Mouse (Mus musculus) limb, embryonic 14.5 days (tissue): ENCODE results near the gene Pold3. TPM values are rescaled to one million over a fixed set of nuclear protein-coding genes. Genes with fewer than 3 reads are reported as not detected.

Source experiments
- ATAC-seq: fragments of 200-750 bp; cut with Nextera tagmentation; 2 replicates; pipeline ENCODE4 v1.8.0; 2017; ENCODE audit warnings: low read depth, moderate number of reproducible peaks, moderate TSS enrichment; ENCODE audit not compliant: low FRiP score
- DNase-seq: peaks from one replicate; pipeline ENCODE4 v3.0.0-alpha.2; 2015; ENCODE audit warnings: low spot score
- H3K27ac ChIP-seq: fragments of 300-500 bp; sonication (generic); replicated peaks from 2 replicates; pipeline ENCODE4 v1.5.1; 2014; ENCODE audit warnings: low read depth, mild to moderate bottlenecking, low read length, moderate library complexity, mixed read lengths
- H3K27me3 ChIP-seq: fragments of 300-500 bp; sonication (generic); 2 replicates; pipeline ENCODE4 v1.6.1; 2014; ENCODE audit warnings: low read length, mixed read lengths; ENCODE audit not compliant: control insufficient read depth, insufficient read depth
- H3K36me3 ChIP-seq: fragments of 300-500 bp; sonication (generic); 2 replicates; pipeline ENCODE4 v1.6.1; 2014; ENCODE audit warnings: mild to moderate bottlenecking, low read length, moderate library complexity, mixed read lengths; ENCODE audit not compliant: control insufficient read depth, insufficient read depth
- H3K4me1 ChIP-seq: fragments of 300-500 bp; sonication (generic); 2 replicates; pipeline ENCODE4 v1.6.1; 2014; ENCODE audit warnings: antibody characterized with exemption, low read length, mixed read lengths; ENCODE audit not compliant: control insufficient read depth, insufficient read depth
- H3K4me2 ChIP-seq: fragments of 300-500 bp; sonication (generic); replicated peaks from 2 replicates; pipeline ENCODE4 v1.6.1; 2014; ENCODE audit warnings: low read depth, mild to moderate bottlenecking, low read length, moderate library complexity; ENCODE audit not compliant: severe bottlenecking
- H3K4me3 ChIP-seq: fragments of 300-500 bp; sonication (generic); replicated peaks from 2 replicates; pipeline ENCODE4 v1.5.1; 2014; ENCODE audit warnings: low read length
- H3K9ac ChIP-seq: fragments of 300-500 bp; sonication (generic); 2 replicates; pipeline ENCODE4 v1.6.1; 2014; ENCODE audit warnings: mild to moderate bottlenecking, low read depth, low read length, moderate library complexity; ENCODE audit not compliant: severe bottlenecking
- H3K9me3 ChIP-seq: fragments of 300-500 bp; sonication (generic); 2 replicates; pipeline ENCODE4 v1.6.1; 2016; ENCODE audit warnings: low read length; ENCODE audit not compliant: control insufficient read depth
- POLR2A ChIP-seq: fragments of 200-500 bp; IDR thresholded peaks from 2 replicates; pipeline ENCODE4 v1.8.0; 2012; ENCODE audit warnings: inconsistent platforms, mild to moderate bottlenecking, moderate library complexity, borderline replicate concordance; ENCODE audit not compliant: insufficient read depth, insufficient read length; ENCODE audit errors: extremely low read depth
- WGBS: fragments of 180-500 bp; shearing (Covaris S2); extraction: QIAGEN DNeasy Blood & Tissue Kit; methylation state at CpG from one replicate; pipeline ENCODE4 v1.1.7; 2014; 5-methylcytosine and 5-hydroxymethylcytosine counted together
- polyA plus RNA-seq, 2 experiments: library from polyadenylated mRNA; depleted of rRNA in 1 of 2; stranded (reverse) in 1 of 2; unstranded in 1 of 2; fragments of >200 nt; fragmentation: Nextera tagmentation in 1 of 2; extraction: Ambion mirVana in 1 of 2; gene quantifications; 2 replicates each; pipeline versions ENCODE4 v1.2.1 to v1.2.3; 2012 to 2014

The Pold3 gene
- polyA plus RNA-seq, 2 experiments: 51.0 to 53.5 TPM

DNA sequence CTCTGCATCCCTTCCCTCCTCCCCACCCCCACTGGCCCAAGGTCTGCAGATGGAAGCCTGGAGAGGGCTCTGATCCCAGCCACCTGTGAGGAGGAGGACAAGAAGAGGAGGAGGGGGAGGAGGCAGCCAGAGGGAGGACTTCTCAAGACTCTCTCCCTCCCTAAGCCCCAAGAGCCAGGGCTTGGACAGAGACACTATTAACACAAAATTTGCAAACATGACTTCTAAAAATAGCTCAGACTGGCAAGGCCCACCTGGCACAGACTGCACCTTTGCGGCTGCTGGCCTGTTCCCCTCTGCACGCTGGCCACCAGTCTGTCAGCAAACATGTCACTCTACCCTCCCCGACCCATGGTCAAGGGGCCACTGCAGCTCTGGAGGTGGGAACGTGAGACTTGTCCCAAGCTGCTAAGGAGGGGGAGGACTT lies 77.7 kb downstream of the Pold3 start:
- no peak for DNase-seq
- Histone ChIP-seq H3K4me1 (peaks cover 9% of the 10 kb centered on the region; the same call in 1 of the 2 replicates), H3K27ac (no peak overlapping the region)

DNA sequence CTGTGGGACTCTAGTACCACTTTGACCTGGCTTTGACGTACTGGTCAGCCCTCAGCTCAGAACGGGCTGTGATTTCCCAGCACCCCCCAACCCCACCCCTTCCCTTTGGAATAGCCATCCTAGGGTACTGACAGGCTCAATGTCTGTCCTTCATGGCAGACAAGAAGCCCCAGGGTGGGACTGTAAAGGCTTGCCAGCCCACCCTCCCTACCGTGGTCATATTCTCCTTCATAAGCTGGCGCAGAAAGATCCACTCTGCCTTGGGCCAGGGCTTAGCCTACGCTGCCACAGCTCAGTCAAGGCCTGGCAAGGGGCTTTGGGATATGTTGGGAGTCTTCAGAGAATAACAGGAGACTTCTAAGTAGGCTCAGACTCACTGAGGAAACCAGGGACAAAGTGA lies 78.3 kb downstream of the Pold3 start:
- Histone ChIP-seq H3K27ac (no peak overlapping the region), H3K9ac (no peak overlapping the region), H3K9me3 (no peaks in the 10 kb centered on the region), H3K27me3 (no peaks in the 10 kb centered on the region), H3K4me2 (no peak overlapping the region), H3K4me3 (no peak overlapping the region), H3K4me1 (peaks cover 9% of the 10 kb centered on the region; the same call in 1 of the 2 replicates), H3K36me3 (no peaks in the 10 kb centered on the region)
- ATAC-seq (no peak), DNase-seq (no peak)
- WGBS: 79% methylated on average over 5 of the region's 5 CpGs
- TF ChIP-seq POLR2A: no peak

More for the DNA sequence above, 77.7 kb downstream of the Pold3 start:
- Histone ChIP-seq H3K27me3 (no peaks in the 10 kb centered on the region), H3K4me2 (no peak overlapping the region), H3K36me3 (no peaks in the 10 kb centered on the region), H3K9me3 (no peaks in the 10 kb centered on the region), H3K4me3 (no peak overlapping the region), H3K9ac (no peak overlapping the region)
- WGBS: 25% methylated on average over 4 of the region's 4 CpGs
- no peak for TF ChIP-seq POLR2A
- no peak; the same call in 1 of the 2 replicates for ATAC-seq

- Histone ChIP-seq H3K27ac (no peak overlapping the region), H3K4me2 (peak overlapping the region; percentile 23; the same call in 1 of the 2 replicates), H3K4me3 (no peak overlapping the region), H3K36me3 (no peaks in the 10 kb centered on the region), H3K9me3 (no peaks in the 10 kb centered on the region), H3K27me3 (no peaks in the 10 kb centered on the region), H3K9ac (no peak overlapping the region), H3K4me1 (peaks cover 9% of the 10 kb centered on the region; the same call in 1 of the 2 replicates)
- TF ChIP-seq POLR2A: no peak
- 6% methylated on average over 30 of the region's 31 CpGs for WGBS
- ATAC-seq: no peak; the same call in 1 of the 2 replicates
- DNase-seq: no peak
Measured at GRCm38 (mm10) chr7:100042120-100042519, 79.2 kb downstream of the Pold3 start.

DNA sequence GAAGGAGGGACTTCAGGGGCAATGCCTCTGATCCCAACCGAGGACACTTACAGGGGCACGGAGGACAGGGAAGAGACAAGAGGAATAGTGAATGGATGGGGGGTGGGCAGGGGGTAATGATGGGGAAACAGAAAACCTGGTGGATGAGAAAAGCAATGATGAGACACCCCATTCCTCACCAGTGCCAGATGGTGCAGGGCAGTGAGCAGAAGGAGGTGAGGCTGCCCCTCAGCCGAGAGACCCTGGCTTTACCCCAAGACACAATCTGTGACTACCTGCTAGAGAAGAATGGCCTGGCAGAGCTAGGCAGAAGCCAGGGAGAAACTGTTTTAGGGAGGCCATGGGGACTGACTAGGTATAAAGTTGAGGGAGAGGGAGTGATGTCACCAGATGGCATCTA lies 84.9 kb downstream of the Pold3 start:
- Histone ChIP-seq H3K36me3 (no peaks in the 10 kb centered on the region), H3K9ac (no peak overlapping the region), H3K4me1 (peaks cover 2% of the 10 kb centered on the region; the same call in 1 of the 2 replicates), H3K27ac (no peak overlapping the region), H3K9me3 (no peaks in the 10 kb centered on the region), H3K4me2 (no peak overlapping the region), H3K27me3 (no peaks in the 10 kb centered on the region), H3K4me3 (no peak overlapping the region)
- 69% methylated on average over 3 of the region's 3 CpGs for WGBS
- DNase-seq (no peak), ATAC-seq (no peak)
- TF ChIP-seq POLR2A: no peak

- 81% methylated on average over 7 of the region's 7 CpGs for WGBS
- DNase-seq (no peak), ATAC-seq (no peak)
- Histone ChIP-seq H3K9ac (no peak overlapping the region), H3K27ac (no peak overlapping the region), H3K36me3 (no peaks in the 10 kb centered on the region), H3K4me1 (peaks cover 2% of the 10 kb centered on the region; the same call in 1 of the 2 replicates), H3K4me3 (no peak overlapping the region), H3K9me3 (no peaks in the 10 kb centered on the region), H3K27me3 (no peaks in the 10 kb centered on the region), H3K4me2 (no peak overlapping the region)
- TF ChIP-seq POLR2A: no peak
Measured at GRCm38 (mm10) chr7:100036050-100036449, 85.3 kb downstream of the Pold3 start.
